Mouse (Mus musculus) liver, adult 2 months (tissue): Measurements from ENCODE around the gene Met. TPM values are rescaled to one million over a fixed set of nuclear protein-coding genes. Genes with fewer than 3 reads are reported as not detected.

Source experiments
- DNase-seq: peaks from one replicate; pipeline ENCODE4 v3.0.0-alpha.2; 2011; ENCODE audit warnings: low read depth, low spot score; ENCODE audit errors: extremely low read depth
- H3K27ac ChIP-seq: fragments of 200-500 bp; replicated peaks from 2 replicates; pipeline ENCODE4 v1.5.1; 2012; ENCODE audit warnings: low read depth, mild to moderate bottlenecking, control low read depth, inconsistent platforms, low read length; ENCODE audit not compliant: insufficient read depth
- H3K27me3 ChIP-seq: fragments of 200-500 bp; 2 replicates; pipeline ENCODE4 v1.6.1; 2012; ENCODE audit warnings: mild to moderate bottlenecking, moderate library complexity, low read length, inconsistent platforms; ENCODE audit not compliant: control insufficient read depth, insufficient read depth
- H3K36me3 ChIP-seq: fragments of 200-500 bp; 2 replicates; pipeline ENCODE4 v1.6.1; 2012; ENCODE audit warnings: low read length, inconsistent platforms; ENCODE audit not compliant: control insufficient read depth, insufficient read depth
- H3K4me1 ChIP-seq: fragments of 200-500 bp; 2 replicates; pipeline ENCODE4 v1.6.1; 2011; ENCODE audit warnings: low read length; ENCODE audit not compliant: control insufficient read depth, insufficient read depth
- H3K4me3 ChIP-seq: fragments of 200-500 bp; 2 replicates; pipeline ENCODE4 v1.5.1; 2011; ENCODE audit warnings: low read depth, mild to moderate bottlenecking, control low read depth, low read length, moderate library complexity; ENCODE audit not compliant: insufficient read depth
- H3K79me2 ChIP-seq: fragments of 200-500 bp; 2 replicates; pipeline ENCODE4 v1.6.1; 2012; ENCODE audit warnings: inconsistent platforms, mild to moderate bottlenecking, low read length, moderate library complexity; ENCODE audit not compliant: control insufficient read depth, insufficient read depth
- H3K9ac ChIP-seq: fragments of 200-500 bp; 2 replicates; pipeline ENCODE4 v1.6.1; 2012; ENCODE audit warnings: low read depth, mild to moderate bottlenecking, control low read depth, inconsistent platforms, low read length
- CTCF ChIP-seq: fragments of 200-500 bp; IDR thresholded peaks from 2 replicates; pipeline ENCODE4 v1.5.1; 2011; ENCODE audit warnings: low read depth, low read length, control low read depth
- POLR2A ChIP-seq: fragments of 200-500 bp; IDR thresholded peaks from 2 replicates; pipeline ENCODE4 v1.6.1; 2011; ENCODE audit warnings: low read length, control low read depth; ENCODE audit not compliant: insufficient read depth; ENCODE audit errors: extremely low read depth
- WGBS: fragments of 180-500 bp; shearing (Covaris S2); methylation state at CpG from one replicate; pipeline ENCODE4 v1.1.7; 2018; 5-methylcytosine and 5-hydroxymethylcytosine counted together
- polyA plus RNA-seq: library from polyadenylated mRNA; depleted of rRNA; stranded (reverse); fragments of >200 nt; gene quantifications from 2 replicates; pipeline ENCODE4 v1.2.3, GENCODE M21; 2012
- total RNA-seq: library from RNA; depleted of rRNA; stranded (reverse); fragments of >200 nt; gene quantifications from 2 replicates; pipeline ENCODE4 v1.2.3, GENCODE M21; 2014

Gene Met
- total and polyA plus RNA-seq, 2 experiments, result 13.5 to 72.0 TPM

- H3K4me3 ChIP-seq, result no peak overlapping the region
- H3K9ac ChIP-seq, result no peak overlapping the region
- peak; percentile 69 for DNase-seq
These were observed 120.4 kb downstream of the Met start for GRCm38 (mm10) chr6:17583982-17584381.

GRCm38 (mm10) chr6:17589049-17589952, 125.7 kb downstream of the Met start:
- H3K36me3 ChIP-seq, result no peaks in the 10 kb centered on the region
- H3K27ac ChIP-seq, result no peak overlapping the region
- no peaks in the 10 kb centered on the region for H3K79me2 ChIP-seq
- WGBS, result 14% methylated on average over 16 of the region's 16 CpGs
- H3K9ac ChIP-seq, result no peak overlapping the region
- H3K4me3 ChIP-seq, result no peak overlapping the region
- H3K4me1 ChIP-seq, result no peaks in the 10 kb centered on the region; the same call in 1 of the 2 replicates
- TF ChIP-seq POLR2A (no peak), CTCF (peak; percentile 85)
- H3K27me3 ChIP-seq, result no peaks in the 10 kb centered on the region
- peak; percentile 69 for DNase-seq

More at GRCm38 (mm10) chr6:17583982-17584381, 120.4 kb downstream of the Met start:
- WGBS, result 24% methylated on average over 13 of the region's 13 CpGs
- H3K4me1 ChIP-seq, result 0 out of 2 replicates have a peak, but pooled peaks cover 2% of the 10 kb centered on the region
- no peaks in the 10 kb centered on the region for H3K79me2 ChIP-seq
- H3K27me3 ChIP-seq, result no peaks in the 10 kb centered on the region
- no peak overlapping the region for H3K27ac ChIP-seq
- no peaks in the 10 kb centered on the region for H3K36me3 ChIP-seq
- no peak for TF ChIP-seq POLR2A
- TF ChIP-seq CTCF, result no peak

- no peaks in the 10 kb centered on the region for H3K36me3 ChIP-seq
- no peak overlapping the region for H3K27ac ChIP-seq
- H3K79me2 ChIP-seq, result no peaks in the 10 kb centered on the region
- H3K9ac ChIP-seq, result no peak overlapping the region
- WGBS, result 27% methylated on average over 8 of the region's 8 CpGs
- TF ChIP-seq POLR2A (no peak), CTCF (no peak)
- no peaks in the 10 kb centered on the region for H3K27me3 ChIP-seq
- no peak overlapping the region for H3K4me3 ChIP-seq
- no peaks in the 10 kb centered on the region; the same call in 1 of the 2 replicates for H3K4me1 ChIP-seq
- no peak for DNase-seq
These were observed 126.5 kb downstream of the Met start for GRCm38 (mm10) chr6:17589953-17590627.

GRCm38 (mm10) chr6:17593971-17594370, 130.4 kb downstream of the Met start:
- WGBS, result 63% methylated on average over 2 of the region's 2 CpGs
- Histone ChIP-seq H3K79me2 (no peaks in the 10 kb centered on the region), H3K4me3 (no peak overlapping the region), H3K4me1 (peaks cover 2% of the 10 kb centered on the region; the same call in 1 of the 2 replicates), H3K9ac (no peak overlapping the region), H3K27ac (no peak overlapping the region), H3K36me3 (no peaks in the 10 kb centered on the region), H3K27me3 (no peaks in the 10 kb centered on the region)
- no peak for TF ChIP-seq CTCF
- no peak for TF ChIP-seq POLR2A
- DNase-seq, result peak; percentile 30

GRCm38 (mm10) chr6:17595712-17596462, 132.3 kb downstream of the Met start:
- no peak overlapping the region for H3K9ac ChIP-seq
- WGBS, result 47% methylated on average over 11 of the region's 11 CpGs
- DNase-seq, result peak; percentile 64
- no peak overlapping the region for H3K4me3 ChIP-seq
- no peak overlapping the region for H3K27ac ChIP-seq
- no peaks in the 10 kb centered on the region for H3K36me3 ChIP-seq
- peaks cover 2% of the 10 kb centered on the region; the same call in 1 of the 2 replicates for H3K4me1 ChIP-seq
- TF ChIP-seq POLR2A, result no peak
- no peak for TF ChIP-seq CTCF
- no peaks in the 10 kb centered on the region for H3K79me2 ChIP-seq
- H3K27me3 ChIP-seq, result no peaks in the 10 kb centered on the region
